Mouse (Mus musculus) cortical plate, adult 2 months (tissue): Measurements from ENCODE around the gene Dpp7. TPM values are rescaled to one million over a fixed set of nuclear protein-coding genes. Genes with fewer than 3 reads are reported as not detected.

Source experiments
- H3K27ac ChIP-seq: fragments of 200-500 bp; 2 replicates; pipeline ENCODE4 v1.5.1; 2012; ENCODE audit warnings: low read length, control low read depth, inconsistent platforms; ENCODE audit not compliant: insufficient read depth
- H3K4me1 ChIP-seq: fragments of 200-500 bp; 2 replicates; pipeline ENCODE4 v1.6.1; 2011; ENCODE audit warnings: low read length; ENCODE audit not compliant: control insufficient read depth, insufficient read depth
- H3K4me3 ChIP-seq: fragments of 200-500 bp; 2 replicates; pipeline ENCODE4 v1.5.1; 2011; ENCODE audit warnings: mild to moderate bottlenecking, low read length, control low read depth; ENCODE audit not compliant: insufficient read depth
- CTCF ChIP-seq: fragments of 200-500 bp; IDR thresholded peaks from 2 replicates; pipeline ENCODE4 v1.5.1; 2011; ENCODE audit warnings: mild to moderate bottlenecking, control low read depth, low read length; ENCODE audit not compliant: insufficient read depth; ENCODE audit errors: extremely low read depth
- POLR2A ChIP-seq: fragments of 200-500 bp; IDR thresholded peaks from 2 replicates; pipeline ENCODE4 v1.6.1; 2011; ENCODE audit warnings: mild to moderate bottlenecking, low read length, control low read depth; ENCODE audit not compliant: insufficient read depth; ENCODE audit errors: extremely low read depth
- polyA plus RNA-seq: library from polyadenylated mRNA; depleted of rRNA; stranded (reverse); fragments of >200 nt; gene quantifications from 2 replicates; pipeline ENCODE4 v1.2.3, GENCODE M21; 2012

The Dpp7 gene
- polyA plus RNA-seq, 1 experiment = 59.8 TPM

DNA sequence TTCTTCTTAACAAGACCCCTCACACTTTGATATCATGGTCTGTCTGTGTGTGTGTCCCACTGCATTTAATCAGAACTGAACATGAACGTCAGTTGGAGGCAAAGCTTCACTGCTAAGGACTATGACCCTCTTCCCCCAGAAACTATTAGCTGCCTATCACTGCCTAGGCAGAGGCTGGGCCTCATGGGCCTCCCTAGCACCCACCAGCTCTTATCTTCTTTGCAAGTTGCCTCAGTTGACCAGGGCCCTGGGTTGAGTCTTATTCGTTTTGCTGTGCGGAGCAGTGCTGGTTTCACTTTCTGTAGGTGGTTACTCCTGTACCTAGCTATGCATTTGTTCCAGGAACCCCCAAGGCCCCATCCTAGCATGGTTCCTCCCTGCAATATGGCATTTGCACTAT lies 13.8 kb upstream of the Dpp7 start:
- Histone ChIP-seq H3K4me3 (no peak overlapping the region), H3K4me1 (no peaks in the 10 kb centered on the region), H3K27ac (no peak overlapping the region)
- TF ChIP-seq POLR2A = no peak
- no peak for TF ChIP-seq CTCF

DNA sequence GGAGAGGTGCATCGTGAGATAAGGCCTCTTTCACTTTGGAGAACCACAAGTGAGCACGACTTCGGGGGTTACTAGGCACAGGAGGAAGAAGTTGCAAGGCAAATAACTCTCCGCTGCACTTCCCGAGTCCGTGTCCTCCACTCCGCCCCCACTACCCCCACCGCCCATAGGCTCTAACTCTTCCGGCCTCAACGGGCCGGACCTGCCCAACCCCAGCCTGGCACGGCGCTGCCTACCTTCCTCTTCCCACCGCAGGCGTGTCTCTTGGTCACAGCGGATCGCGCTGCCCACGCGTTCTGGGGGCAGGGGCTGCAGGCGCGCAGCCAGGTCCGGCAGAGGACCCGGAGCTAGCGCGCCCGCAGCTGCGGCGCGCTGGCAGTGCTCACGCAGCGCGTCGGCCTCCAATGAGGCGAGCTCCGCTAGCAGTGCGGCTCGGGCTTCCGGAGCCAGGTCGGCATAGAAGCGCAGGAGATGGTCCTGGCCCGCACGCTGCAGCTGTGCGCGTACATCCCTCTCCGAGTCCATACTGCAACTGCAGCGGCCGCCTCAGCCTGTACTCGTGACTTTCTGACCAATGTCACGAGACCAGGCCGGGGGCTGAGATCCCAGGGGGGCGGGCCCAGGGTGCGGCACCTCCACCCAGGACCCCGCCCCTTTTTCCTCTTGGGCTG lies 9.1 kb upstream of the Dpp7 start, which contains the start of gene Uap1l1:
Uap1l1 (minus strand) TSS at position 592 of the 671 bp plus-strand sequence.
- TF ChIP-seq POLR2A = peak; percentile 68; the same call in 1 of the 2 replicates
- TF ChIP-seq CTCF = no peak
- no peaks in the 10 kb centered on the region for H3K4me1 ChIP-seq
- H3K4me3 ChIP-seq = peak within 1 kb of the TSS; percentile 88
- no peak within 1 kb of the TSS for H3K27ac ChIP-seq

DNA sequence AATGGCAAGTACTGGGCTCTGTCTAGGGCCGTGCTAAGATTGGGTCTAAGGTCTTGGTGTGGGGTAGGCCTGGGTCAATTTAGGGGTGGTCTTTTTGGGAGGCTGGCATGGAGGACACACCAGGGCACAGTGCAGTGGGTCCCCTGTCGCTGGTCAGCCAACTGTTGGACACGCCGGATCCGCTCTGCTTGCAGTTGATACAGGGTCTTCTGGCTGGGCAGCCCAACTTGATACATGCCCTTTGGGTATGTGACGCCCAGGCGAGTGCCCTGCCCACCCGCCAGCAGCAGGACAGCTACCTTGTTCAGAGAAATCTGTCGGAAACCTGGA lies 8.6 kb upstream of the Dpp7 start:
- TF ChIP-seq CTCF (no peak), POLR2A (no peak)
- Histone ChIP-seq H3K4me3 (peak overlapping the region; percentile 88), H3K27ac (no peak overlapping the region)

DNA sequence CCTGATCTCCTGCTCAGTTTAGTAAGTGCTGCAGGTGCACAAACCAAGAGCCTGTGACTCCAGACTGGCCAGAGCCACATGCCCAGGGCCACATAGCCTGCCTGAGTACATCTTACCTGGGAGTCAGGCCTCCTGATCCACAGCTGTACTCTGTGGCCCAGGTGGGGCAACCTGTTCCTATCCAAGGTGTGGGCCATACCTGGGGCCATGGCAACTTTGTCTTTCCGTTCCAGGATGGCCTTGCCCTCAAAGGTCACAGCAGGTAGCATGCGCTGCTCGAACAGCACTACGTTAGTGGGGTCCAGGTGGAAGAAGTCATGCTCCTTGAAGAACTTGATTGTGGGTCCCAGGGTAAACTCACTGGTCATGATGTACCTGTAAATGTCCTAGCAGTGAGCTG lies 8.2 kb upstream of the Dpp7 start:
- TF ChIP-seq POLR2A = no peak
- no peak for TF ChIP-seq CTCF
- H3K4me3 ChIP-seq = peak overlapping the region; percentile 88; the same call in 1 of the 2 replicates
- no peaks in the 10 kb centered on the region for H3K4me1 ChIP-seq

More for the DNA sequence above, 8.6 kb upstream of the Dpp7 start:
- H3K4me1 ChIP-seq = no peaks in the 10 kb centered on the region

DNA sequence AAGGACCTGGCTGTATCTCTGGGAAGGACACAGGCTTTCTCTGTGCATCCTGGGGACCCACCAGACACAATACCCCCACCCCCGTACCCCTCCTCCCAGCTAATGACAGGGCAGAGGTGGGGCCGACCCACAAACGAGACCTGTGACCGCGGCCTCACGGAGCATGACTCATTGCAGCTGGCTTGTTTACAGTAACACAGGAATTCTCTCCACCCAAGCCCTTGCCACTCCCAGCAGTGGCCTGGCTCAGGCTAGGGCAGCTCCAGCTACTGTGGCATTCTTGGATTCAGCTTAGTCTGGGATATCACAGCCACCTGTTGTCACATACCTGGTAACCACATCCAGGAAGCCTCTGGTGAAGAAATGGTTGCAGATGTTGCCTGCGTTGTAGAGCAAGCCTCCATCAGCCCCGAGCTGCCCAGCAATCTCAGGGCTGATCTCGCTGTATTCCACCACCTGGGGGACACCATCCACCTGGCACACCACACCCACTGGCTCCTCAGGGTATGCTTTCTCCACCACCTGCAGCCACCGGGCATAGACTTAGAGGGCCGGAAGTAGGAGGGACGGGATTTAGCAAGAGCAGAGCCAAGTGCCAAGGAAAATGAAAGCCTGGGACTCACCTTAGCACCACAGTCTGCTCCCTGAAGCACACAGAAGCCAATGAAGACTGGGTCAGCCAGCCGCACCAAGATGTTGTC lies 7.5 kb upstream of the Dpp7 start:
- no peak for TF ChIP-seq POLR2A
- no peak for TF ChIP-seq CTCF
- Histone ChIP-seq H3K4me1 (no peaks in the 10 kb centered on the region), H3K4me3 (no peak overlapping the region)

More for the DNA sequence above, 8.2 kb upstream of the Dpp7 start:
- H3K27ac ChIP-seq = no peak overlapping the region

DNA sequence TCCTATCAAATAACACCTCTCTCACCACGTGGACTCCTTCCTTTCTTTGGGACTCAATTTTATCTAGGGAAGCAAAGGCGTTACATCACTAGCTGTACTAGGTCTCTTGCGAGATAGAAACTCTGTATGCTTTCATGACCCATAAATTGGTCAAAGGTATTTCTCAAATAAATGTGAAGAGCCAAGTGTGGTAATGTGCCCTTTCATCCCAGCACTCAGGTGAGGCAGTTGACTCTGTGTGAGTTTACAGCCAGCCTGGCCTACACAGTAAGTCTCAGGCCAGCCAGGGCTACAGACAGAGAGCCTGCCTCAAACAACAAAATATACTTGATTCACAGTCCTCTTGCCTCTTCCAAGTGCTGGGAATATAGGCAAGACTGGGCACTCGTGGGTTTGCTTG lies 3.7 kb upstream of the Dpp7 start:
- TF ChIP-seq POLR2A (no peak), CTCF (no peak)

More for the DNA sequence above, 7.5 kb upstream of the Dpp7 start:
- H3K27ac ChIP-seq = no peak overlapping the region

DNA sequence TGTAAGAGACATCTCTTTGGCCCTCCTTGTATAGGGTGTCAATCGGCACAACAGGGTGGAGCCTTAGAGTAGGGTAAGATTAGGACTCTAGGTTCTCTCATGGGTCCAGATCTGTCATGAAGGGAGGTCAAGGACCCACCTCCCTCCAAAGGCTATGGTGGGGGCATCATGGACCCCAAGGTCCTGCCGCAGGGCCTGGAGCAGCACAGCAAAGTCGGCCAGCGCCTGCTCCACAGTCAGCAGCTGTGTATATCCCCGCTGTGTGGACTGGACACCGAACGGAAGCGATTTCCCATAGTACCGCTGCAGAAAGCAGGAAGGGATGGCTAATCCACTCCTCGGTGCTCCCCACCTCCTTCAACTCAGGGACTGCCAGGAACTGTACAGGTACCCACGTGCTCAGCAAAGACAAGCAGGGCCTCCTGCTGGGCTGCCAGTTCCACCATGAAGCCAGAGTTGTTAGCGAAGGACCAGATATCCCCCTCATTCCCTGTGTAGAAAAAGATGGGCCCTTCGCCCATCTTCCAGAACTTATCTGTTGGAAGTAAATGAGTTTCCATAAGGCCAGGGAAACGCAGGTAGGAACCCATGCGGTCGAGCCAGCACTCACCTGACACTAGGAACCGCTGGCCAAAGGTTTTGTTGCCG lies 616 bp downstream of the Dpp7 start:
- no peak overlapping the region for H3K27ac ChIP-seq

More for the DNA sequence above, 3.7 kb upstream of the Dpp7 start:
- Histone ChIP-seq H3K27ac (no peak overlapping the region), H3K4me3 (no peak overlapping the region), H3K4me1 (peaks cover 7% of the 10 kb centered on the region)

DNA sequence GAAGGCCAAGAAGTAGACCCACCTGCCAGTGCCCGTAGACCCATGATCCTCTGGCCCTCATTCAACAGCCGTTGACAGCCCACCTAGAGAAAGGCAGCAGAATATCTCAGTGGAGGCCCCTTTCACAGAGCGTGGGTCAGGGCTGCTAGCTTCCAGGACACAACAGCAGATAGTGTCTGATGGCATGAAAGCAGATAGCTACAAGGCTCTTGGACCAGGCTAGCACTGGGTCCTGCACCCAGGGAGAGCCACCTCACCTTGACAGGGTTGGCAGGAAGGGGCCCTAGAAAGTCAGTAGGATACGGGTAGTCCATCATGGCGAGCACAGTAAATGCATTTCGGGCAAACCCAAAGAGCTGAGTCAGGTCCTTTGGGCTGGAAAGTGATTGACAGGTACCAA lies 1.9 kb downstream of the Dpp7 start:
- peaks cover 7% of the 10 kb centered on the region for H3K4me1 ChIP-seq
- H3K4me3 ChIP-seq = no peak overlapping the region
- H3K27ac ChIP-seq = no peak overlapping the region
- no peak for TF ChIP-seq POLR2A
- no peak for TF ChIP-seq CTCF

More for the DNA sequence above, 616 bp downstream of the Dpp7 start:
- H3K4me1 ChIP-seq = peaks cover 7% of the 10 kb centered on the region
- H3K4me3 ChIP-seq = peak overlapping the region; percentile 63
- TF ChIP-seq CTCF = no peak
- TF ChIP-seq POLR2A = no peak

DNA sequence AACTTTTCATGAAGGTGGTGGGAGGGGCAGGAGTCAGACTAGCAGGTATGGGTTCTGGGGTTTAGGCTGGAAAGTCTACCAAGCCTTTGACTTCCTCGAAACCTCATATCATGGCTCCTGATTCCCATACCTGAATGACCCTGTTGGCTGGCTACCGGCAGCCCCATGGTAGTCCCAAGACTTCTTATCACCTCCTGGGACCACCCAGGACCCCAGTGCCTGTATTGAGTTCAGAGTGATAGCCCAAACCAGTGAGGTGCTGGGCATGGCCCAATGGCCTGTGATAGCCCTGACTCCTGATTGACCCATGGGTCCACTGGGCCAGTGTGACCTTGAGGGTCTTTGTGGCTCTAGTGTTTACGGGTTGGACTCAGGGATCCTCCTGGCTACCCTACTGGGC lies 5.5 kb downstream of the Dpp7 start:
- peaks cover 7% of the 10 kb centered on the region for H3K4me1 ChIP-seq
- TF ChIP-seq CTCF (no peak), POLR2A (no peak)
- no peak overlapping the region for H3K4me3 ChIP-seq
- H3K27ac ChIP-seq = no peak overlapping the region
